In genomic region chr8:12983681-12984467, GRCm38 (mm10) we compare ENCODE assay signal across 9 mouse cellular contexts. TPM values are rescaled to one million over a fixed set of nuclear protein-coding genes. Genes with fewer than 3 reads are reported as not detected.
DNase-seq lines count a peak whose midpoint lies in the region; ATAC-seq and TF ChIP-seq lines count a peak whose summit lies in the region.
"Had no signal": no experiment of that assay in that cellular context is flagged by ENCODE, and none has a peak within 500 bp of the region (broad histone marks: within the 10 kb centered on the region; RNA-seq: fewer than 3 reads in every experiment).

No protein-coding gene starts in this region.

- H3K4me1 ChIP-seq in forebrain, postnatal 0 days (ENCODE audit: insufficient read depth): no peaks in the 10 kb centered on the region; the same call in 1 of the 2 replicates
- H3K4me1 ChIP-seq in heart, embryonic 12.5 days (replicated peaks): peaks cover 9% of the 10 kb centered on the region

- peaks cover 37% of the 10 kb centered on the region for H3K36me3 ChIP-seq in forebrain, postnatal 0 days (ENCODE audit: insufficient read depth)
- H3K36me3 ChIP-seq in heart, embryonic 12.5 days: no peaks in the 10 kb centered on the region

- peak; percentile 86 for DNase-seq in 3T3-L1 (ENCODE audit: low read depth, low spot score)
- peak; percentile 70 for DNase-seq in adrenal gland, postnatal 10 days
- DNase-seq in forebrain, postnatal 0 days: peak; percentile 76
- DNase-seq in left cerebral cortex, postnatal 14 days (ENCODE audit: low spot score in 2 of 2): peak; percentile 85 to 95
- peak; percentile 88 to 92 for DNase-seq in right cerebral cortex, postnatal 10 days (ENCODE audit: low spot score in 2 of 2)
- no peak for DNase-seq in natural killer cell, adult 2 months (ENCODE audit: low spot score in 2 of 2)

- no peak overlapping the region for H3K9ac ChIP-seq in forebrain, postnatal 0 days
- H3K9ac ChIP-seq in heart, embryonic 12.5 days: no peak overlapping the region

- ATAC-seq in forebrain, postnatal 0 days: peak; percentile 92
- no peak for ATAC-seq in heart, embryonic 12.5 days (ENCODE audit: insufficient number of reproducible peaks, low FRiP score)
- ATAC-seq in megakaryocyte-erythroid progenitor cell, adult 5-6 weeks (replicated peaks; ENCODE audit: low FRiP score, low TSS enrichment, poor library complexity, severe bottlenecking): no peak

- intact Hi-C loops in left cerebral cortex, postnatal 14 days (cut with DNase I): loop anchor here (5.0 kb wide), 1 partner anchor 67 kb away; no protein-coding TSS in a partner anchor

- TF ChIP-seq CTCF in forebrain, postnatal 0 days (IDR thresholded peaks at IDR 0.05; ENCODE audit: low read depth): peak; percentile 23

- no peak overlapping the region for H3K4me3 ChIP-seq in forebrain, postnatal 0 days (ENCODE audit: low read depth, low read length)
- no peak overlapping the region for H3K4me3 ChIP-seq in heart, embryonic 12.5 days

- no peak overlapping the region for H3K4me2 ChIP-seq in forebrain, postnatal 0 days (ENCODE audit: low read depth)
- H3K4me2 ChIP-seq in heart, embryonic 12.5 days: no peak overlapping the region

- no peaks in the 10 kb centered on the region for H3K9me3 ChIP-seq in forebrain, postnatal 0 days (ENCODE audit: low read length)
- H3K9me3 ChIP-seq in heart, embryonic 12.5 days (replicated peaks): peaks cover 5% of the 10 kb centered on the region; the same call in 1 of the 2 replicates

- WGBS in forebrain, postnatal 0 days: 71% methylated on average over 18 of the region's 18 CpGs
- WGBS in heart, embryonic 12.5 days: 77% methylated on average over 18 of the region's 18 CpGs

- peak overlapping the region; percentile 47; the same call in 1 of the 2 replicates for H3K27ac ChIP-seq in forebrain, postnatal 0 days (ENCODE audit: low read depth, low read length)
- H3K27ac ChIP-seq in heart, embryonic 12.5 days (ENCODE audit: poor library complexity, severe bottlenecking): no peak overlapping the region

- no peaks in the 10 kb centered on the region for H3K27me3 ChIP-seq in forebrain, postnatal 0 days (ENCODE audit: insufficient read depth, low read length)
- H3K27me3 ChIP-seq in heart, embryonic 12.5 days (replicated peaks): no peaks in the 10 kb centered on the region

RNA-seq across cellular contexts. Expression of gene F7, which starts 42.0 kb away (rescaled TPM):
- 10 to 100 TPM in 1 of 2 experiments, 1 to 10 TPM in 1; 9.2 to 20.2 TPM for total RNA-seq in adrenal gland, postnatal 10 days (2021)
- total RNA-seq in forebrain, postnatal 0 days (2014; rRNA removed): 0.08 and 0.33 TPM in 2 replicates
- 0.08 and 0.15 TPM in 2 replicates for polyA plus RNA-seq in forebrain, postnatal 0 days (2015; fragmentation: Nextera tagmentation; extraction: Ambion mirVana)
- total RNA-seq in left cerebral cortex, postnatal 14 days (2021): under 1 TPM; 0.23 to 0.24 TPM
- polyA plus RNA-seq in heart, embryonic 12.5 days (2016; fragmentation: Nextera tagmentation; extraction: Ambion mirVana): 0.23 TPM in 1 of 2 replicates, not detected in the other
- total RNA-seq in megakaryocyte-erythroid progenitor cell, adult 5-6 weeks (2014; fragmentation: Nextera tagmentation): not detected in 2 replicates
- not detected in 2 replicates for total RNA-seq in megakaryocyte-erythroid progenitor cell, adult 5-6 weeks (2017)
- polyA plus RNA-seq: intestine, embryonic 14.5 days had no signal

RNA-seq across cellular contexts. Expression of gene F10, which starts 53.2 kb away (rescaled TPM):
- total RNA-seq in adrenal gland, postnatal 10 days (2021): 100 to 1,000 TPM in 1 of 2 experiments, 10 to 100 TPM in 1; 51.8 to 118 TPM
- 0.15 and 0.33 TPM in 2 replicates for total RNA-seq in forebrain, postnatal 0 days (2014; rRNA removed)
- 0.16 and 0.25 TPM in 2 replicates for polyA plus RNA-seq in forebrain, postnatal 0 days (2015; fragmentation: Nextera tagmentation; extraction: Ambion mirVana)
- total RNA-seq in left cerebral cortex, postnatal 14 days (2021): not detected
- polyA plus RNA-seq in heart, embryonic 12.5 days (2016; fragmentation: Nextera tagmentation; extraction: Ambion mirVana): 2.7 and 2.8 TPM in 2 replicates
- total RNA-seq in megakaryocyte-erythroid progenitor cell, adult 5-6 weeks (2014; fragmentation: Nextera tagmentation): 1.1 and 2.6 TPM in 2 replicates
- total RNA-seq in megakaryocyte-erythroid progenitor cell, adult 5-6 weeks (2017): 1.1 and 1.6 TPM in 2 replicates

Comparison
In these comparisons a context has a peak if more than half of its experiments do, and no peak if none do; other contexts are left out.
1. DNase-seq: peak in 3T3-L1 (single experiment), adrenal gland, postnatal 10 days (single experiment), forebrain, postnatal 0 days (single experiment), left cerebral cortex, postnatal 14 days (2 of 2) and right cerebral cortex, postnatal 10 days (2 of 2); none in natural killer cell, adult 2 months (0 of 2).
2. RNA of gene F10, which starts 53.2 kb away (total RNA-seq): 51.8 to 118 TPM in adrenal gland, postnatal 10 days; 1.1 to 2.6 TPM in megakaryocyte-erythroid progenitor cell, adult 5-6 weeks, 0.15 to 0.33 TPM in forebrain, postnatal 0 days and not detected in left cerebral cortex, postnatal 14 days; every median in the first group is over 10 times any median in the second.